Mouse (Mus musculus): ENCODE measurements around the gene Mamdc4.

The Mamdc4 gene

DNA sequence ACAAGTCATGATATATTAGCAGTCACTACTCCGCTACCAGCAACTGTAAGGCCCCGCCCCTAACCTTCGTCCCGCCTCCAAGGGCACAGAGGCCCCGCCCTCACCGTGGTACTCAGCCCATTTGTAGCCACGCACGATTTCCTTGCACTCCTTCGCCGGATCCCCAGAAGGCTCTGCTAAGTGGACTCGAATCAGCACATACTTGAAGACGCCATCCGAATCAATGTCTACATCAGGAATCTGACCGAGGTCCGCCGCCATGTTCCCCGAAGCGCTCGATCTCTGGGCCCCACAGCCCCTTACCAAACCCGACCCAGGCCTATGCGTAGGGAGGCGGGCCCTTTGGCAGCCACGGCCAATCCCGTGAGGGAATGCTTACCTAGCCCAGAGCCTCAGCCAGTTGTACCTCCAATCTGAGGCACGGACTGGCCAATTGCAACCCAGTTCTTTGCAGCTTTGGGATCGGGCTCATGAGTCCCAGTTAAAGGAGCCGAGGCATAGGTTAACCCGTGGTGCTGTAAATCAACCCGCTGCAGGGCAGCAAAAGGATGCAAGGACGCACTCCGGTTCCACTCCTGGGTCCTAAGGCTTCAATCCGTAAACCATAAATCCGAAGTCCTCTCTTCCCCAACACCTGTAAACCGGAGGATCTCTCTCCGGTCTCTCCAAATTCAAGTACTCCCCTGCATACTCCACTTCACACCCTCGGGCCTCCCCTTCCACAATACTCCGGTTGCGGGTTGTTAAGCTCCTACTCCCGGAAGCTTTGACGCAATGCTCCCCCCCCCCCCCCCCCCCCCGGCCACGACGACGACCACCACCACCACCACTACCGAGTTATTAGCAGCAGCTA, at the start of gene Mamdc4, which contains the start of gene Phpt1:
Mamdc4 (minus strand) TSS at position 267 of the 853 bp plus-strand sequence.
Phpt1 (minus strand) TSS at position 646 of the 853 bp plus-strand sequence.
- DNase-seq (ENCODE audit: low read depth, low spot score): peak; percentile 97

GRCm38 (mm10) chr2:25621229-25622200, 46.9 kb upstream of the Mamdc4 start, which contains the start of gene Tmem141:
TSS of gene Tmem141 (minus strand) at chr2:25622005.
- peak; percentile 88 for DNase-seq (ENCODE audit: low read depth, low spot score)

- DNase-seq (ENCODE audit: low read depth, low spot score): no peak
Measured at GRCm38 (mm10) chr2:25620852-25621228, 46.2 kb upstream of the Mamdc4 start.

- no peak for DNase-seq (ENCODE audit: low read depth, low spot score)
Measured at GRCm38 (mm10) chr2:25620386-25620785, 45.7 kb upstream of the Mamdc4 start.

DNA sequence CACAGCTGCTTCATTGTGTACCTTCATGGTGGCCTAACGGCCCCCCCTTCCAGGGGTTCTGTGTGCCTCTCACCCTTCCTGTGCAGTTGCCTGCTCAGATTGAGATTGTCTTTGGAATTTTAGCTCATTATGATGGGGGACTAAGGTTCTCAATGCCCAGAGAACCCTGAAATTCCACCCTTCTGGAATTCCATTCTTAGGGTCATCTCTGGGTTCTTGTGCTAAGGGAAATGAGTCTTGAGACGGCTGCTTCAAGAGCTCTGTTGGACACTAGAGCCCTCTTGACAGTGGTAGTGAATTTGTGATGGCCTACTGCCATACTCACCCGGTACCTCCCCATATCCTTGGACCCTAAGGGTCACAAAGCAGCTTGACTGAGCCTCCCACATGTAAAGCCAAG, 42.9 kb upstream of the Mamdc4 start, which contains the start of gene Ccdc183:
Ccdc183 (minus strand) TSS at position 101 of the 400 bp plus-strand sequence.
- DNase-seq (ENCODE audit: low read depth, low spot score): no peak

DNA sequence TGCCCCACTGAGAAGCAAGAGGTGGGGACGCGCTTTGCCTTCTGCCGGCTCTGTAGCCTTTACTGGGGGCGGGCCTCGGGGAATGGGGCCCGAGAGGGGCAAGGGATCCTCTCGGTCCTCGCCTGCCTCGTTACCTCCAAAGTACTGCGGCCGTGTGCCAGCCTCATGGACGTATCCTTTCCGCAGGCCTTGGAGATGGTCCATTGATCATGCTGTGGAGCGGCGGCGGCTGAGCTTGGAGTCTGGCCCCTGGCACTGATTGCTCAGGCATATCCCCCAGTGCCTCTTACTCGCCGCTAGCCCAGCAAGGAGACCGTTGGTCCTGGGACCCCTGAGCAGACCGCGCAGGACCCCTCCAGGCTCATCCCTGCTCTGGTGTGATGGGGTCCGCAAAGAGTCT, 41.8 kb upstream of the Mamdc4 start:
- no peak for DNase-seq (ENCODE audit: low read depth, low spot score)

DNA sequence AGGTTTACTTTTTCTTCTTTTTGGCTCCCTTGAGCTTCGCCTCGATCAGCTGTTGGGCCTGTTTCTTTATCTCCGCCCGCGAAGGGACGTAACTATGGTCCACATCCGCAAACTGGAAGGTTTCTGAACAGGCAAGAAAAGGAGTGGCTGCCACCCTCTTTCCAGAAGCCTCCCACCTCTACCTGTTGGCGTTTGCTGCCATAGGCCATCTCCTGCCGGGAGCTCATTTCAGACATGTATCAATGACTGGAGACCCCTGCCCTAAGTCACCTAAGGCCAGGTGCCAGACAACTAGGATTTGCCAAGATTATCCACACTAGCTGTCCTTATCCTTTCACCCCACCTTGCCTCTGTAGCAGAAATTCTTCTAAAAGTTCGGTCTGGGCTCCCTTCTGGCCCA, 34.0 kb upstream of the Mamdc4 start:
- no peak for DNase-seq (ENCODE audit: low read depth, low spot score)

- peak; percentile 93 for DNase-seq (ENCODE audit: low read depth, low spot score)
Measured at GRCm38 (mm10) chr2:25607761-25608622, 33.3 kb upstream of the Mamdc4 start, which contains the start of gene Rabl6. TSS of gene Rabl6 (minus strand) at chr2:25608521.

DNA sequence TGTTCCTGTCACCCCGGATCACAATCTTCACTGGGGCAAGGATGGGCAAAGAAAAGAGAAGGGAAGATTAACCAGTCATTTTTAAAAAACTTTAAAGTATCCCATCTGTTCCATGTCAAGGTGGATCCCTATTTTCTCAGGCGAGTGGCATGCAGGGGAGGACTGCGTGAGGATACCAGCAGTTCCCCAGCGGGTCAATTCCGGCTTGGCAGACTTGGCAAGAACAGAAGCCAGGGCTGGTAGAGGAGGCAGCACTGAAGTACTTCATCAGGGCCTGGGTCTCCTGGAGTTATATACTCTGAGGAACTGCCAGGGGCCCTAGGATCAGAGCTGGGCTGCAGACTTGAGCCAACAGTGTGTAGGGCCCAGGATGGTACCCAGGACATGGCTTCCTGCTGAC, 27.9 kb upstream of the Mamdc4 start:
- DNase-seq (ENCODE audit: low read depth, low spot score): no peak

DNA sequence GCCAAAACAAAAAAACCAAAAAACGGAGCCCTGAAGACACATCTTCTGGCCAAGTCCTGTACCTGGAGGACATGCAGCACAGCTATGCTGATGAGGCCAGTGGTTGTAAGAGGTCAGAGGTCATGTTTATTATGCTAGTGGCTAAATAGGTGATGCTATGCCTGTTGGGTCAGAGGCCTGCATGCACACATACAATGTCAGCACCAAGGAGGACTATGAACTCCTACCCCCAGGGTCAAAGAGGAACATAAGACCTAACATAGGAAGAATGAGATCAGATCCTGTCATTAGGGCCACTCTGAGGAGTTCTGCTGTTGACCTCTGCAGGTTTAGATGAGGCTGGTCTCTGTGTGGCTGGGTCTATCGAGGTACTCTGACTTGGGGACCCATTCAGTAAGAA, 25.4 kb upstream of the Mamdc4 start:
- DNase-seq (ENCODE audit: low read depth, low spot score): no peak

- DNase-seq (ENCODE audit: low read depth, low spot score): no peak
Measured at GRCm38 (mm10) chr2:25598749-25599148, 24.1 kb upstream of the Mamdc4 start.

GRCm38 (mm10) chr2:25596765-25597510, 22.3 kb upstream of the Mamdc4 start:
- no peak for DNase-seq (ENCODE audit: low read depth, low spot score)

- no peak for DNase-seq (ENCODE audit: low read depth, low spot score)
Measured at GRCm38 (mm10) chr2:25591863-25592262, 17.2 kb upstream of the Mamdc4 start.

DNA sequence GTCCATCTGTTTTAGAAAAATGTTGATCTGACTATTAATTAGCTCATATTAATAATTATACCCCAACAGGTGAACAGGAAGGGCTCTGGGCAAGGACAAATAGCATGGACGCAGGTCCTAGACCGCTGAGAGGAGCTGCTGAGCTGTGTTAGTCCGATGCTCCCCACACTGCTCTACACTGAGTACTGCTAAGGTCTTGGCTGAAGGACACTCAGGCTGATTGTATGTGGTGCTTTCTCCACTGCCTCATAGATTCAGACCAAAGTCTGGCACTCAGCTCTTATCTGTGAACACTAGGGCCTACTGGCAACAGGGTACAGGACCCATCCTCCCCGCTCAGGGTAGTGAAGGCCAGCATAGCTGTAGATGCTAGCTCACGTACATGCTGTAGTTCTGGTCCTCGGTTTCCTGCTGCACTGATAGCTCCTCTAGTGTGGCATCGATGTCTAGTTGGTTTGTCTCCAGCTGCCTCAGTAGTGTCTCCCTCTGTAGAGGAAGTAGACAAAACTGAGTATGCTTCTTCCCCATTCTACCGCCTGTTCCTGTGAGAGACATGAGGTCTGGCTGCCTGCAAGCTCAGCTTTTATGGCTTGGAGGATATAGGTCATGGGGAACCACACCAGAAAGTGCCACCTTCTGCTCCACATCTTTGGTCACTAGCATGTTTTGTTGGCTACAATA, 13.7 kb upstream of the Mamdc4 start:
- DNase-seq (ENCODE audit: low read depth, low spot score): no peak

GRCm38 (mm10) chr2:25587290-25587689, 12.6 kb upstream of the Mamdc4 start:
- no peak for DNase-seq (ENCODE audit: low read depth, low spot score)

DNA sequence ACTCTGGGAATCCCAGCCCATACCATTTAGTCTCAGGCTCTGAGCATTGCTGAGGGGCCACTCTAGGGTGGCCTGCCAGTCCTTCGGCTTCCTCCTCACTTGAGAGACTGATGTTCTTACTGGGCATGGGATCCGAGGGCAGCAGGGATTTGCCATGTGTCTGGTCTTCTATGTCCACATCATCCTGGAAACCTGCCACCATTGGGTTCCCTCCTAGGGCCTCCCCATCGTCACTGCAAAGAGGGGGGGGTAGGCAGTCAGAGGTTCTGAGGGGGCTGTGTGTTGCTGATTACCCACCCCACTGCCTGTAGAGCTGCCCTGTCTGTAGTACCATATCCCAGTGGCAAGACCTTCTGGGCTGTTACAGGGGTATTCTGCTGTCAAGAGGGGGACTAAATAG, 11.0 kb upstream of the Mamdc4 start:
- DNase-seq (ENCODE audit: low read depth, low spot score): no peak

- DNase-seq (ENCODE audit: low read depth, low spot score): no peak
Measured at GRCm38 (mm10) chr2:25584856-25585255, 10.2 kb upstream of the Mamdc4 start.

DNA sequence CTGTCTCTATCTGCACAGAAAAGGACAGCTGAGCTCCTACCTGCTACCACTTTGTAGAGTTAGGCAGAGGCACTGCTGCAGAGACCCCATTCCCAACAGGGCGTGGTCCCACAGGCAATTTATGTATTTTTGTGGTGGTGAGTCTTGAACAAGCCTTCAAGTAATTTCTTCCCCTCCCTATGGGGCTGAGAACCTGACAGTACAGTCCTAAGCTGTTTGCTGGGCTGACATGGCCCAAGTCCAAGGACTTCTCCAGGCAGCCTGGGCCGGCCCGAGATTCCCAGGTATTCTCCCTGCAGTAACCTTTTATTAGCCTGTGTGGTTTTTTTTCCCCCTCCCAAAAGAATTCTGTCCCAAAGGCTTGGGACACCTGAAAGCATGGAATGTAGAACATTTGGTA, 9.5 kb upstream of the Mamdc4 start:
- no peak for DNase-seq (ENCODE audit: low read depth, low spot score)

- no peak for DNase-seq (ENCODE audit: low read depth, low spot score)
Measured at GRCm38 (mm10) chr2:25583571-25583970, 8.9 kb upstream of the Mamdc4 start.

DNA sequence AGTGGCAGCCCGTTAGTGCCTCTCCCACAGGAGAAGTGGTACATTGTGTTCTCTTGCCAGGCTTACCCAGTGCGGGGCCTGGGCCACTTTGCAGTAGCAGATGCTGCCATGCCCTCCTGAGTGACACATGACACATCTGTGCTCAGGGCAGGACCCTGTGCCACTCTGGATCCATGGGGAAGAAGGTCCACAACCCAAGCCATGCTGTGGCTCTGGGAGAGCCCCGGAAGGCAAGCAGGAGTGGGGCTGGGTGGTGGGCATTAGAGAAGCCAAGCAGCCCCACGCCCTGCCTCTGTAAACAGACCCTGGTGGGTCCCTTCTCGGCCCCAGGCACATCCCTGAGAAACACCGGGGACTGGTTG, 8.5 kb upstream of the Mamdc4 start:
- DNase-seq (ENCODE audit: low read depth, low spot score): no peak

All from mesoderm, embryonic 11.5 days (tissue).